Mouse (Mus musculus) v-Abl transformed pro-B cells (cell line): ENCODE measurements around the gene Syt13.

Experiments
- in situ Hi-C, 2 experiments: fragments of 400-800 bp; cut with MboI; formaldehyde crosslinking; loops; one replicate each; pipeline ENCODE4 v1.15.1; 2025; ENCODE audit not compliant: unreplicated experiment in 2 of 2

The Syt13 gene

GRCm38 (mm10) chr2:92917405-92918142 is 2.7 kb downstream of the Syt13 start:
- in situ Hi-C loops: loop anchor here (25.0 kb wide), 2 partner anchors 870 to 895 kb away; partner anchors contain the start of gene Ext2 (in 1 of the 2)

- in situ Hi-C loops: loop anchor here (25.0 kb wide), 2 partner anchors 867 to 892 kb away; partner anchors contain the start of gene Ext2 (in 1 of the 2)
Measured at GRCm38 (mm10) chr2:92920709-92921108, 5.8 kb downstream of the Syt13 start.

- in situ Hi-C loops: loop anchor here (25.0 kb wide), 2 partner anchors 863 to 888 kb away; partner anchors contain the start of gene Ext2 (in 1 of the 2)
Measured at GRCm38 (mm10) chr2:92924677-92925259, 9.9 kb downstream of the Syt13 start.

GRCm38 (mm10) chr2:92929696-92930095 is 14.8 kb downstream of the Syt13 start:
- in situ Hi-C loops: no loop called here

- in situ Hi-C loops: no loop called here
Measured at GRCm38 (mm10) chr2:92931061-92931460, 16.2 kb downstream of the Syt13 start.

- in situ Hi-C loops: no loop called here
Measured at GRCm38 (mm10) chr2:92933379-92933778, 18.5 kb downstream of the Syt13 start.

- in situ Hi-C loops: no loop called here
Measured at GRCm38 (mm10) chr2:92934312-92934982, 19.5 kb downstream of the Syt13 start.

- in situ Hi-C loops: no loop called here
Measured at GRCm38 (mm10) chr2:92935483-92935882, 20.6 kb downstream of the Syt13 start.

- in situ Hi-C loops: no loop called here
Measured at GRCm38 (mm10) chr2:92938063-92938462, 23.2 kb downstream of the Syt13 start.

- in situ Hi-C loops: no loop called here
Measured at GRCm38 (mm10) chr2:92938827-92939226, 23.9 kb downstream of the Syt13 start.

- in situ Hi-C loops: no loop called here
Measured at GRCm38 (mm10) chr2:92940963-92941362, 26.1 kb downstream of the Syt13 start.

GRCm38 (mm10) chr2:92941463-92941862 is 26.6 kb downstream of the Syt13 start:
- in situ Hi-C loops: no loop called here

GRCm38 (mm10) chr2:92943406-92943805 is 28.5 kb downstream of the Syt13 start:
- in situ Hi-C loops: no loop called here

- in situ Hi-C loops: no loop called here
Measured at GRCm38 (mm10) chr2:92944356-92944755, 29.5 kb downstream of the Syt13 start.

- in situ Hi-C loops: no loop called here
Measured at GRCm38 (mm10) chr2:92945125-92945746, 30.3 kb downstream of the Syt13 start.

- in situ Hi-C loops: no loop called here
Measured at GRCm38 (mm10) chr2:92945824-92946598, 31.1 kb downstream of the Syt13 start.

- in situ Hi-C loops: no loop called here
Measured at GRCm38 (mm10) chr2:92947981-92948698, 33.2 kb downstream of the Syt13 start.

- in situ Hi-C loops: no loop called here
Measured at GRCm38 (mm10) chr2:92948699-92949300, 33.9 kb downstream of the Syt13 start.

- in situ Hi-C loops: no loop called here
Measured at GRCm38 (mm10) chr2:92949518-92949917, 34.6 kb downstream of the Syt13 start.
